Mouse (Mus musculus): ENCODE data around the gene 1600014C10Rik. TPM values are rescaled to one million over a fixed set of nuclear protein-coding genes. Genes with fewer than 3 reads are reported as not detected.

The 1600014C10Rik gene
- polyA plus RNA-seq, 1 experiment: 32.8 TPM

DNA sequence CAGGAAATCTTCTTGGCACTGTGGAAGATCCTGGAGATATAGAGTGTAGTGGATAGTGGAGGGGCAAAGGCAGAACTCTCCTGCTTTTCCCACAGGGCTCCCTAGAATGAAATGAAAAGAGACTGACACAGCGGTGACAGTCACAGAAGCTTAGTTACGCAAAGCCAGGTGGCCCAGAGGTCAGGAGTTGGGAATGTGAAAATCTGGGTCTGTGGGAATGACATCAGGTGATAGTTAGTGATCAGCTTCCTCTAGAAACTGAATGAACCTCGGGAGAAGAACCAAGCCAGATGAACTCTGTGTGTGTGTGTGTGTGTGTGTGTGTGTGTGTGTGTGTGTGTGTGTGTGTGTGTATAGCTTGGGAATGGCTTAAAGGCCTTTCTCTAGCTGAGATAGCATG is 26.0 kb downstream of the 1600014C10Rik start:
- H3K27me3 ChIP-seq (ENCODE audit: control insufficient read depth, insufficient read depth, low read length): no peaks in the 10 kb centered on the region
- WGBS: 80% methylated on average over 3 of the region's 3 CpGs
- H3K27ac ChIP-seq (ENCODE audit: insufficient read depth, low read length): no peak overlapping the region
- H3K4me1 ChIP-seq (ENCODE audit: control insufficient read depth, insufficient read depth, low read length): peaks cover 18% of the 10 kb centered on the region
- TF ChIP-seq CTCF (IDR thresholded peaks at IDR 0.05; ENCODE audit: borderline replicate concordance, insufficient read depth, low read depth, low read length): no peak
- no peak for TF ChIP-seq POLR2A (IDR thresholded peaks at IDR 0.05; ENCODE audit: borderline replicate concordance, insufficient read depth, low read length)
- DNase-seq: no peak
- no peak overlapping the region for H3K4me3 ChIP-seq (replicated peaks; ENCODE audit: insufficient read depth, low read depth, low read length)

DNA sequence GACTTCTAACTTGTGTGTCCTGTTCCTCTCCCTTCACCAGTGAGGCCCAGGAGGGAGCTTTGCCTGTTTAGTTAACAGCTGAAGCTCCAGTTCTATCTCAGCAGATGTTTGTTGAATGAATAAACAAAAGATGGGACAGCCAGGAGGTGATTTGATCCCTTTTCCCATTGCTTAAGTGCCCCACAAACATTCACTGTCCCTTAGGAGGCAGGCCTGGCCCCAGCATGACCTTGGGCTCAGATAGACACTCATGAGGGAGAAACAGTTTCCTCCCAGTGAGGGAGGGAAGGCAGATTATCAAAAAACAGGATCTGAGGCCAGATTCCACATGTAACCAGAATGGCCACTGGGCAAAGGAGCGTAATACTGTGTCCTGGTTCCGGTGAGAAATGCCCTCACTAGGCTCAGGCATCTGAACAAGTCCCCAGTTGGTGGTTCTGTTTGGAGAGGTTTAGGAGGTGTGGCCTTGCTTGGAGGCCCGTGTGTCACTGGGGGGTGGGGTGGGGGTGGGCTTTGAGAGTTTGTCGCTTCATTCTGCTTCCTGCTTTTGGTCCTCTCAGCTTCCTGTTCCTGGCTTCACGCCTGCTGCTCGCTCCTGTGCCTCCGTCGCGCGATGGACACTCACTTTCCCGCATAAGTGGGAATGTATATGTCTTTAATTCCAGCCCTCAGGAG is 26.6 kb downstream of the 1600014C10Rik start:
- Histone ChIP-seq H3K4me1 (ENCODE audit: control insufficient read depth, insufficient read depth, low read length) (peaks cover 20% of the 10 kb centered on the region), H3K4me3 (replicated peaks; ENCODE audit: insufficient read depth, low read depth, low read length) (no peak overlapping the region), H3K27me3 (ENCODE audit: control insufficient read depth, insufficient read depth, low read length) (no peaks in the 10 kb centered on the region), H3K27ac (ENCODE audit: insufficient read depth, low read length) (no peak overlapping the region)
- WGBS: 84% methylated on average over 11 of the region's 11 CpGs
- DNase-seq: no peak
- TF ChIP-seq POLR2A (IDR thresholded peaks at IDR 0.05; ENCODE audit: borderline replicate concordance, insufficient read depth, low read length) (no peak), CTCF (IDR thresholded peaks at IDR 0.05; ENCODE audit: borderline replicate concordance, insufficient read depth, low read depth, low read length) (no peak)

DNA sequence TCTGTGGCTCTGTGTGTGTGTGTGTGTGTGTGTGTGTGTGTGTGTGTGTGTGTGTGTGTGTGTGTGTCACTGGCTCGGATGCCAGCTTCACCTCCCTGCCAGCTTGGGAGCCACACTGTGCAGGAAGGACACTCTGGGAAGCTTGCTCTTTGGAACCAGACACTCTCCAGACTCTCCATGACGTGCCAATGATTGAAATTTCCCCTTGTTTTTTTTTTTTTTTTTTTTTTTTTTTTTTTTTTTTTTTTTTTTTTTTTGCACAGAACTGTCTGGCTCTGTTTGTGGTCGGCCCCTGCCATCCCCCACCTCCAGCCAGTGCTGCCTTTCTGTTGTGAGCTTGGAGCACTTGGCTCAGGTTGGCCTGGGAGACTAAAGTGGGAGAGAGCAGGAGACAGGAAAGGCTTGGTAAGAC is 29.6 kb downstream of the 1600014C10Rik start:
- peak overlapping the region; percentile 61; the same call in 1 of the 2 replicates for H3K27ac ChIP-seq (ENCODE audit: insufficient read depth, low read length)
- no peaks in the 10 kb centered on the region for H3K27me3 ChIP-seq (ENCODE audit: control insufficient read depth, insufficient read depth, low read length)
- H3K4me1 ChIP-seq (ENCODE audit: control insufficient read depth, insufficient read depth, low read length): peaks cover 27% of the 10 kb centered on the region
- TF ChIP-seq POLR2A (IDR thresholded peaks at IDR 0.05; ENCODE audit: borderline replicate concordance, insufficient read depth, low read length): no peak
- TF ChIP-seq CTCF (IDR thresholded peaks at IDR 0.05; ENCODE audit: borderline replicate concordance, insufficient read depth, low read depth, low read length): no peak
- 3% methylated on average over 3 of the region's 3 CpGs for WGBS
- H3K4me3 ChIP-seq (replicated peaks; ENCODE audit: insufficient read depth, low read depth, low read length): no peak overlapping the region
- peak in 1 of 2 experiments; percentile 76 for DNase-seq

DNA sequence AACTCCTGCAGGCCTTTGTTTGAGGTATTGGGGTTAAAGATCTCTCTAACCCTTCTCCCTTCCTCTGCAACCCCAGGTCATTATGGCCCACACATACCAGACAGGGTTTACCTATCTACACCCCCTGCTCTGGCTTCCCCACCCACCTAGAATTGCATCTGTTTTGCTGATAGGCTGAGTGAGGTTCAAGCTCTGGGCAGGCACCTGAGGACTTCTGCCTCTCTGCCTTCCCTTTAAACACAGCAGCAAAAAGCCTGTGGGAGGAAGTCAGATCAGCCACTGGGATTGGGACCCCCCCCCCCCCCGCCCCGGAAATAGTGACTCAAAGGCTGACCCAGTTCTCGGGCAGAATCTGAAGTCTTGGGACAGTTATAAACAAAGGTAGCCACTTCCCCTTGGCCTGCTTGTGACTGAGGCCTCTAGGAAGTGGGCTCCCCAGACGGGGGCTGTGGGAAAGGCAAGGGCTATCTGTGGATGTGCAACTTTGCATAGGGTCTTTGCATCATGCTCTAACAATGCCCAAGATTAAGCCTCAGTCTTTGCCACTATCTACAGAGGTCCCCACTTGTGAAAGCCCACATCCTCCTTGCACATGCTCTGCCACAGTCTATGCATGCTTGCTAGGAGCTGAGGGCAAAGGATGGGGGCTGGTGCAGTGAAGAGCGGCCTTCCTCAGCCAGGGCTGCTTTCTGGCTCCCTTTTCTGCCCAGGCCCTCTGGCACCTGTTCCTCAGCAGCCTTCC is 31.6 kb downstream of the 1600014C10Rik start:
- Histone ChIP-seq H3K4me1 (ENCODE audit: control insufficient read depth, insufficient read depth, low read length) (peaks cover 39% of the 10 kb centered on the region), H3K27ac (ENCODE audit: insufficient read depth, low read length) (no peak overlapping the region), H3K27me3 (ENCODE audit: control insufficient read depth, insufficient read depth, low read length) (no peaks in the 10 kb centered on the region), H3K4me3 (replicated peaks; ENCODE audit: insufficient read depth, low read depth, low read length) (no peak overlapping the region)
- 80% methylated on average over 5 of the region's 5 CpGs for WGBS
- no peak for DNase-seq
- TF ChIP-seq POLR2A (IDR thresholded peaks at IDR 0.05; ENCODE audit: borderline replicate concordance, insufficient read depth, low read length): no peak
- TF ChIP-seq CTCF (IDR thresholded peaks at IDR 0.05; ENCODE audit: borderline replicate concordance, insufficient read depth, low read depth, low read length): no peak

DNA sequence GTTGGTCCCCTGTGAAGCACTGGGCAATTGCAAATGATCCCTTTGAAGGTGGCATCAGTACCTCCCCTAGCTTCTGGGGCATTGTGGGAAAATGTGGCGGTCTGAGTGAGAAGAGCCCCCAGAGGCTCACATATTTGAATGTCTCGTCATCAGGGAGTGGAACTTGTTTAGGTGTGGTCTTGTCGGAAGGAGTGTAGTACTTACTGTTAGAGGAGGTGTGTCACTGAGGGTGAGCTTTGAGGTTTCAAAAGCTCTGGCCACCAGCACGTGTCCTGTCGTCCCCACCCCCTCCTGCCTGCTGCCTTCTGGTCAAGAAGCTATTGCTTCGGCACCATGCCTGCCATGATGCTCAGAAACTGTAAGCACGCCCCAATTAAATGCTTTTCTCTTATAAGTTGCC is 32.3 kb downstream of the 1600014C10Rik start:
- no peak for DNase-seq
- TF ChIP-seq POLR2A (IDR thresholded peaks at IDR 0.05; ENCODE audit: borderline replicate concordance, insufficient read depth, low read length) (no peak), CTCF (IDR thresholded peaks at IDR 0.05; ENCODE audit: borderline replicate concordance, insufficient read depth, low read depth, low read length) (no peak)
- 78% methylated on average over 7 of the region's 7 CpGs for WGBS
- Histone ChIP-seq H3K27me3 (ENCODE audit: control insufficient read depth, insufficient read depth, low read length) (no peaks in the 10 kb centered on the region), H3K4me3 (replicated peaks; ENCODE audit: insufficient read depth, low read depth, low read length) (no peak overlapping the region), H3K27ac (ENCODE audit: insufficient read depth, low read length) (no peak overlapping the region), H3K4me1 (ENCODE audit: control insufficient read depth, insufficient read depth, low read length) (peaks cover 45% of the 10 kb centered on the region)

DNA sequence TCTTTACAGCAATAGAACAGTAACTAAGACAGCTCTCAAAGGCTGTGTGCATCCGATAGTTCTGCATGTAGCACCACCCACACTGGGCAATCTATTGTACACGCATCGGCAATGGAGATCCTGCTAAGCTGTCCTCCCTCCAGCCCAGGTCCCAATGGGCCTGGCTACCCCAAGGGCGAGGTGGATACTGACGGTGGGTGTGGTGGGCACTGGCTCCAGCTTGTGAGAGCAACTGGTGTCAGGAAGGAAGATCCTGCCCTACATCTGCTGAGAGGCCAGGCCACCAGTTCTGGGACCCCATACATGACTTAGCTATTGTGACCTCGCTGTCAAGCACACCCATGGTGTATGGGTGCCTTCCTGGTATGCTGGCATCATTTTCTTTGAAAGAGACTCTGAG is 32.7 kb downstream of the 1600014C10Rik start:
- Histone ChIP-seq H3K27me3 (ENCODE audit: control insufficient read depth, insufficient read depth, low read length) (no peaks in the 10 kb centered on the region), H3K4me1 (ENCODE audit: control insufficient read depth, insufficient read depth, low read length) (peaks cover 47% of the 10 kb centered on the region), H3K27ac (ENCODE audit: insufficient read depth, low read length) (no peak overlapping the region), H3K4me3 (replicated peaks; ENCODE audit: insufficient read depth, low read depth, low read length) (no peak overlapping the region)
- no peak for DNase-seq
- WGBS: 91% methylated on average over 6 of the region's 6 CpGs
- no peak for TF ChIP-seq POLR2A (IDR thresholded peaks at IDR 0.05; ENCODE audit: borderline replicate concordance, insufficient read depth, low read length)

DNA sequence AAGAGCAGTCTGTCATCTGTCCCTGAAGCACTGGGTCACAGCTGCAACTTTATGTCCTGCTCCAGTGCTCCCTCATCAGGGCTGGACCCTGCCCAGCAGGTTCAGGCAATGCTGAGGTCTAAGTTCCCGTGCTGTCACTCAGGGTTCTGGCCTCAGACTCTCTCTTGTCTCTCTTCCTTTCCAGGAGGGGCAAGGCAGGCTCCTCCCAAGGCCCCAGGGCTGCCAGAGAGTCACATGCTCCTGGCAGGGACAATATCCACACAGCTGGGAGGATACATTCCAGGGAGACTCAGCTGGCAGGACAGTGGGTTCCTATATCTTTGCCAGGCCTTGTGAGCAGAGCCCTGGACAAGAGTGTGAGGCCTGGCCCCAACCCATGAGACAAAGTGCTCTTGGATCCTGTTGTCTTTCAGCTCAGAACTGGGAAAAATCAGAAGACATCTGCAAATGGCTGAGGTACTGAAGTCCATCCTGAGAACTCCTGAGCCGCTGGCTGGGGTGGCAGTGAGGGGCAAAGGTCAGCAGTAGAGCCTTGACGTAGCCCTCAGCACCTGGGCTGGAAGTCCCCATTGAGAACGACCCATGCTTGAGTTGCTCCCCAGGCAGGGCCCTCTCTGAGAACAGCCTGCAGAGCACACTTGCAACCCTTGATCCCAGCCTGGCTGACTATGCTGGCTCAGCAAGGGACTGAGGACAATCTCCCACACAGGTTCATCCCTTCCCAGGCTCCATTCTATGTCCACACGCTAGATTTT is 34.6 kb downstream of the 1600014C10Rik start:
- TF ChIP-seq POLR2A (IDR thresholded peaks at IDR 0.05; ENCODE audit: borderline replicate concordance, insufficient read depth, low read length) (no peak), CTCF (IDR thresholded peaks at IDR 0.05; ENCODE audit: borderline replicate concordance, insufficient read depth, low read depth, low read length) (no peak)
- H3K27ac ChIP-seq (ENCODE audit: insufficient read depth, low read length): peak overlapping the region; percentile 46; the same call in 1 of the 2 replicates
- DNase-seq: peak; percentile 51 to 68
- H3K4me3 ChIP-seq (replicated peaks; ENCODE audit: insufficient read depth, low read depth, low read length): no peak overlapping the region
- peaks cover 42% of the 10 kb centered on the region for H3K4me1 ChIP-seq (ENCODE audit: control insufficient read depth, insufficient read depth, low read length)
- 36% methylated on average over 5 of the region's 5 CpGs for WGBS
- no peaks in the 10 kb centered on the region for H3K27me3 ChIP-seq (ENCODE audit: control insufficient read depth, insufficient read depth, low read length)
